Mouse (Mus musculus): ENCODE measurements at regions not wholly inside any gene's neighbourhood (a gene's known extent, or its start where the extent isn't known, plus 50 kb on each side); places are given as distances from the start of the nearest gene placed in this dataset.

GRCm38 (mm10) chr15:59214096-59214495, 325.0 kb downstream of the Gm49356 start:
- H3K4me3 ChIP-seq (ENCODE audit: low read depth, low read length), result no peak overlapping the region
- no peak overlapping the region for H3K4me2 ChIP-seq (replicated peaks; ENCODE audit: low read depth, low read length)
- no peak overlapping the region for H3K27ac ChIP-seq (ENCODE audit: low read length)
- H3K9me3 ChIP-seq (ENCODE audit: low read length), result no peaks in the 10 kb centered on the region
- ATAC-seq (no peak), DNase-seq (ENCODE audit: low spot score) (no peak)
- TF ChIP-seq CTCF (IDR thresholded peaks at IDR 0.05) (no peak), EP300 (IDR thresholded peaks at IDR 0.05) (no peak)
- no peaks in the 10 kb centered on the region for H3K36me3 ChIP-seq (ENCODE audit: insufficient read depth, low read length)
- H3K9ac ChIP-seq (replicated peaks; ENCODE audit: low read depth), result no peak overlapping the region
- no peaks in the 10 kb centered on the region for H3K4me1 ChIP-seq (ENCODE audit: insufficient read depth, low read depth, low read length)
- WGBS, result 71% methylated on average over 4 of the region's 4 CpGs
- H3K27me3 ChIP-seq (replicated peaks; ENCODE audit: insufficient read depth, low read length), result no peaks in the 10 kb centered on the region

GRCm38 (mm10) chr15:59215239-59215638, 326.1 kb downstream of the Gm49356 start:
- no peaks in the 10 kb centered on the region for H3K4me1 ChIP-seq (ENCODE audit: insufficient read depth, low read depth, low read length)
- ATAC-seq, result no peak
- H3K9me3 ChIP-seq (ENCODE audit: low read length), result no peaks in the 10 kb centered on the region
- no peak overlapping the region for H3K9ac ChIP-seq (replicated peaks; ENCODE audit: low read depth)
- H3K27me3 ChIP-seq (replicated peaks; ENCODE audit: insufficient read depth, low read length), result no peaks in the 10 kb centered on the region
- no peak overlapping the region for H3K4me3 ChIP-seq (ENCODE audit: low read depth, low read length)
- TF ChIP-seq EP300 (IDR thresholded peaks at IDR 0.05) (no peak), CTCF (IDR thresholded peaks at IDR 0.05) (no peak)
- no peak for DNase-seq (ENCODE audit: low spot score)
- H3K27ac ChIP-seq (ENCODE audit: low read length), result no peak overlapping the region
- no peak overlapping the region for H3K4me2 ChIP-seq (replicated peaks; ENCODE audit: low read depth, low read length)
- 80% methylated on average over 4 of the region's 4 CpGs for WGBS
- no peaks in the 10 kb centered on the region for H3K36me3 ChIP-seq (ENCODE audit: insufficient read depth, low read length)

- no peak for TF ChIP-seq CTCF (IDR thresholded peaks at IDR 0.05)
- TF ChIP-seq EP300 (IDR thresholded peaks at IDR 0.05), result no peak
- WGBS, result 80% methylated on average over 9 of the region's 9 CpGs
- Histone ChIP-seq H3K4me3 (ENCODE audit: low read depth, low read length) (no peak overlapping the region), H3K36me3 (ENCODE audit: insufficient read depth, low read length) (no peaks in the 10 kb centered on the region), H3K4me2 (replicated peaks; ENCODE audit: low read depth, low read length) (no peak overlapping the region), H3K27ac (ENCODE audit: low read length) (no peak overlapping the region), H3K4me1 (ENCODE audit: insufficient read depth, low read depth, low read length) (no peaks in the 10 kb centered on the region), H3K27me3 (replicated peaks; ENCODE audit: insufficient read depth, low read length) (no peaks in the 10 kb centered on the region), H3K9me3 (ENCODE audit: low read length) (no peaks in the 10 kb centered on the region), H3K9ac (replicated peaks; ENCODE audit: low read depth) (no peak overlapping the region)
- DNase-seq (ENCODE audit: low spot score), result no peak
- no peak for ATAC-seq
Measured at GRCm38 (mm10) chr15:59217481-59217880, 328.4 kb downstream of the Gm49356 start.

- no peak overlapping the region for H3K4me2 ChIP-seq (replicated peaks; ENCODE audit: low read depth, low read length)
- no peak for ATAC-seq
- WGBS, result 81% methylated on average over 7 of the region's 7 CpGs
- TF ChIP-seq EP300 (IDR thresholded peaks at IDR 0.05), result no peak
- no peak for TF ChIP-seq CTCF (IDR thresholded peaks at IDR 0.05)
- H3K27ac ChIP-seq (ENCODE audit: low read length), result no peak overlapping the region
- H3K9me3 ChIP-seq (ENCODE audit: low read length), result no peaks in the 10 kb centered on the region
- no peaks in the 10 kb centered on the region for H3K4me1 ChIP-seq (ENCODE audit: insufficient read depth, low read depth, low read length)
- no peaks in the 10 kb centered on the region for H3K27me3 ChIP-seq (replicated peaks; ENCODE audit: insufficient read depth, low read length)
- DNase-seq (ENCODE audit: low spot score), result no peak
- no peak overlapping the region for H3K4me3 ChIP-seq (ENCODE audit: low read depth, low read length)
- H3K36me3 ChIP-seq (ENCODE audit: insufficient read depth, low read length), result no peaks in the 10 kb centered on the region
- H3K9ac ChIP-seq (replicated peaks; ENCODE audit: low read depth), result no peak overlapping the region
Measured at GRCm38 (mm10) chr15:59218916-59219315, 329.8 kb downstream of the Gm49356 start.

GRCm38 (mm10) chr15:59225637-59226036, 336.5 kb downstream of the Gm49356 start:
- WGBS, result 85% methylated on average over 6 of the region's 6 CpGs

GRCm38 (mm10) chr15:59227293-59227692, 338.2 kb downstream of the Gm49356 start:
- H3K4me2 ChIP-seq (replicated peaks; ENCODE audit: low read depth, low read length), result no peak overlapping the region
- no peak overlapping the region for H3K9ac ChIP-seq (replicated peaks; ENCODE audit: low read depth)
- no peak for TF ChIP-seq CTCF (IDR thresholded peaks at IDR 0.05)
- no peak for TF ChIP-seq EP300 (IDR thresholded peaks at IDR 0.05)
- WGBS, result 73% methylated on average over 3 of the region's 3 CpGs
- H3K4me3 ChIP-seq (ENCODE audit: low read depth, low read length), result no peak overlapping the region
- no peaks in the 10 kb centered on the region for H3K27me3 ChIP-seq (replicated peaks; ENCODE audit: insufficient read depth, low read length)
- H3K9me3 ChIP-seq (ENCODE audit: low read length), result no peaks in the 10 kb centered on the region
- H3K36me3 ChIP-seq (ENCODE audit: insufficient read depth, low read length), result no peaks in the 10 kb centered on the region
- no peak for DNase-seq (ENCODE audit: low spot score)
- ATAC-seq, result no peak
- H3K4me1 ChIP-seq (ENCODE audit: insufficient read depth, low read depth, low read length), result no peaks in the 10 kb centered on the region
- H3K27ac ChIP-seq (ENCODE audit: low read length), result no peak overlapping the region

More at GRCm38 (mm10) chr15:59225637-59226036, 336.5 kb downstream of the Gm49356 start:
- Histone ChIP-seq H3K4me3 (ENCODE audit: low read depth, low read length) (no peak overlapping the region), H3K9ac (replicated peaks; ENCODE audit: low read depth) (no peak overlapping the region), H3K4me2 (replicated peaks; ENCODE audit: low read depth, low read length) (no peak overlapping the region), H3K27ac (ENCODE audit: low read length) (no peak overlapping the region), H3K27me3 (replicated peaks; ENCODE audit: insufficient read depth, low read length) (no peaks in the 10 kb centered on the region), H3K9me3 (ENCODE audit: low read length) (no peaks in the 10 kb centered on the region), H3K4me1 (ENCODE audit: insufficient read depth, low read depth, low read length) (no peaks in the 10 kb centered on the region), H3K36me3 (ENCODE audit: insufficient read depth, low read length) (no peaks in the 10 kb centered on the region)
- no peak for TF ChIP-seq EP300 (IDR thresholded peaks at IDR 0.05)
- no peak for TF ChIP-seq CTCF (IDR thresholded peaks at IDR 0.05)
- ATAC-seq (no peak), DNase-seq (ENCODE audit: low spot score) (no peak)

- no peaks in the 10 kb centered on the region for H3K9me3 ChIP-seq (ENCODE audit: low read length)
Measured at GRCm38 (mm10) chr15:59230536-59230935, 341.4 kb downstream of the Gm49356 start.

More at GRCm38 (mm10) chr15:59230536-59230935, 341.4 kb downstream of the Gm49356 start:
- Histone ChIP-seq H3K4me1 (ENCODE audit: insufficient read depth, low read depth, low read length) (no peaks in the 10 kb centered on the region), H3K36me3 (ENCODE audit: insufficient read depth, low read length) (no peaks in the 10 kb centered on the region), H3K27ac (ENCODE audit: low read length) (no peak overlapping the region), H3K4me3 (ENCODE audit: low read depth, low read length) (no peak overlapping the region), H3K4me2 (replicated peaks; ENCODE audit: low read depth, low read length) (no peak overlapping the region), H3K27me3 (replicated peaks; ENCODE audit: insufficient read depth, low read length) (no peaks in the 10 kb centered on the region), H3K9ac (replicated peaks; ENCODE audit: low read depth) (no peak overlapping the region)
- DNase-seq (ENCODE audit: low spot score), result no peak
- ATAC-seq, result no peak
- TF ChIP-seq EP300 (IDR thresholded peaks at IDR 0.05) (no peak), CTCF (IDR thresholded peaks at IDR 0.05) (no peak)

All from lung, postnatal 0 days (tissue).